Mouse (Mus musculus) thymus, adult 2 months (tissue): Measurements from ENCODE around the gene Tas2r136.

ENCODE experiments used
- CTCF ChIP-seq: fragments of 200-500 bp; IDR thresholded peaks from 2 replicates; pipeline ENCODE4 v1.5.1; 2012; ENCODE audit warnings: mild to moderate bottlenecking, control low read depth, low read length, moderate library complexity, borderline replicate concordance; ENCODE audit not compliant: control insufficient read depth, poor library complexity, insufficient read depth; ENCODE audit errors: extremely low read depth
- POLR2A ChIP-seq: fragments of 200-500 bp; IDR thresholded peaks from 2 replicates; pipeline ENCODE4 v1.6.1; 2012; ENCODE audit warnings: mild to moderate bottlenecking, low read length, control low read depth, moderate library complexity; ENCODE audit not compliant: control insufficient read depth, poor library complexity, insufficient read depth; ENCODE audit errors: extremely low read depth

DNA sequence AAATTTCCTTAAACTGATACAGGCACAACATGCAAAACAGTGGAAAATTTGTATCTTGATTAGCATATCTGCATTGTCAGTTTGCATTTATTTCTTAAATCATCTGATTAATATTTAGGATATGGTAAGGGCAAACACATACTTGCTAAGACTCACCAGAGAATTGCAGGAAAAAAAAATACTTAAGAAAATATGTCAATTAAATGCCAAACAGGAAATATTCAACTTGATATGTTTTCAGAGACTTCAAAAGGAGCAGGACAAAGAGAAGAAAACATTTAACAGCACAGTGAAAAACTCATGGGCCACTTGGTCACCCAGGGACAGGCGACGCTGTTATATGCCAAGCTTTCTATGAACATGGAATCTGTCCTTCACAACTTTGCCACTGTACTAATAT, 16.1 kb downstream of the Tas2r136 start, which contains the start of gene Tas2r102:
- TF ChIP-seq CTCF (no peak), POLR2A (no peak)
